8 mouse cellular contexts compared by ENCODE assay signal in genomic region chr4:105109199-105109989, GRCm38 (mm10). TPM values are rescaled to one million over a fixed set of nuclear protein-coding genes. Genes with fewer than 3 reads are reported as not detected.
DNase-seq lines count a peak whose midpoint lies in the region.

TSS of gene Prkaa2 (minus strand) at chr4:105109890.

- intact Hi-C loops in left cerebral cortex, postnatal 4 days (cut with DNase I), result loop anchor here (10.0 kb wide), 1 partner anchor 75 kb away; no protein-coding TSS in a partner anchor

- DNase-seq in adrenal gland, adult 8-10 months, result peak; percentile 49
- DNase-seq in embryo, embryonic 11.5 days (ENCODE audit: low read depth, low spot score), result peak; percentile 19
- DNase-seq in heart, adult 11 months, result peak; percentile 98
- DNase-seq in kidney, adult 11 months, result peak; percentile 75
- peak; percentile 73 for DNase-seq in left cerebral cortex, postnatal 4 days
- DNase-seq in mesoderm, embryonic 11.5 days (ENCODE audit: low read depth, low spot score), result peak; percentile 40
- DNase-seq in right cerebral cortex, postnatal 36 days (ENCODE audit: low spot score in 2 of 2), result peak; percentile 59 to 73
- peak; percentile 73 to 78 for DNase-seq in urinary bladder, postnatal 36 days (ENCODE audit: low spot score in 2 of 2)

RNA-seq across cellular contexts. Expression of gene Prkaa2, which starts in this region (rescaled TPM):
- 10 to 100 TPM in 2 of 4 experiments, 1 to 10 TPM in 2; 7.5 to 10.4 (median 9.2) TPM for total RNA-seq in adrenal gland, adult 8-10 months (2022)
- 10 to 100 TPM; 35.5 to 40.7 TPM for total RNA-seq in left cerebral cortex, postnatal 4 days (2021)

Comparison
In these comparisons a context has a peak if more than half of its experiments do, and no peak if none do; other contexts are left out.
1. Peak in every context shown above with its lines: DNase-seq.
2. DNase-seq: peak in every context shown above with its lines; median percentile 98 in heart, adult 11 months; 76 in urinary bladder, postnatal 36 days; 75 in kidney, adult 11 months; 73 in left cerebral cortex, postnatal 4 days; 66 in right cerebral cortex, postnatal 36 days; 49 in adrenal gland, adult 8-10 months; 40 in mesoderm, embryonic 11.5 days; 19 in embryo, embryonic 11.5 days.